Mouse (Mus musculus) myocyte (in vitro differentiated cells): ENCODE measurements around the gene Ptprc. TPM values are rescaled to one million over a fixed set of nuclear protein-coding genes. Genes with fewer than 3 reads are reported as not detected.
A peak's percentile ranks its signal among the peaks of the same experiment; 100 is the strongest.

Experiments
- H3K27me3 ChIP-seq: one replicate; pipeline ENCODE4 v1.6.1; 2011; ENCODE audit not compliant: control insufficient read depth, insufficient read depth, insufficient read length
- H3K36me3 ChIP-seq: one replicate; pipeline ENCODE4 v1.6.1; 2011; ENCODE audit not compliant: control insufficient read depth, insufficient read depth
- H3K4me2 ChIP-seq: one replicate; pipeline ENCODE4 v1.6.1; 2011; ENCODE audit warnings: low read depth, control low read depth
- H3K4me3 ChIP-seq: one replicate; pipeline ENCODE4 v1.5.1; 2011; ENCODE audit warnings: mild to moderate bottlenecking, control low read depth, moderate library complexity
- H3K79me2 ChIP-seq: one replicate; pipeline ENCODE4 v1.6.1; 2011; ENCODE audit not compliant: control insufficient read depth, insufficient read depth
- H3ac ChIP-seq: one replicate; pipeline ENCODE4 v1.6.1; 2011; ENCODE audit not compliant: control insufficient read depth, insufficient read length
- CEBPB ChIP-seq: IDR thresholded peaks from 2 replicates; pipeline ENCODE4 v1.6.1; 2011; ENCODE audit warnings: mild to moderate bottlenecking, moderate library complexity; ENCODE audit not compliant: poor library complexity, insufficient read depth, severe bottlenecking
- E2F4 ChIP-seq: IDR thresholded peaks from one replicate; pipeline ENCODE4 v1.6.1; 2011; ENCODE audit warnings: mild to moderate bottlenecking, control low read depth, moderate library complexity; ENCODE audit not compliant: insufficient read depth
- MAX ChIP-seq: IDR thresholded peaks from one replicate; pipeline ENCODE4 v1.6.1; 2011; ENCODE audit warnings: low read depth, mild to moderate bottlenecking, control low read depth
- MYOD1 ChIP-seq, 3 experiments: IDR thresholded peaks; one replicate each; pipeline ENCODE4 v1.6.1; 2011; ENCODE audit warnings: control low read depth in 2 of 3, low read depth in 2 of 3, mild to moderate bottlenecking in 2 of 3, moderate library complexity in 1 of 3; ENCODE audit not compliant: insufficient read length in 2 of 3, control insufficient read depth in 1 of 3
- MYOG ChIP-seq, 3 experiments: IDR thresholded peaks; one replicate each; pipeline ENCODE4 v1.6.1; 2011; ENCODE audit warnings: control low read depth in 2 of 3, low read depth in 2 of 3, mild to moderate bottlenecking in 2 of 3; ENCODE audit not compliant: insufficient read length in 2 of 3, control insufficient read depth in 1 of 3, insufficient read depth in 1 of 3
- POLR2A ChIP-seq: IDR thresholded peaks from one replicate; pipeline ENCODE4 v1.6.1; 2011; ENCODE audit warnings: low read depth, mild to moderate bottlenecking, control low read depth, moderate library complexity; ENCODE audit not compliant: insufficient read length
- POLR2AphosphoS2 ChIP-seq: IDR thresholded peaks from one replicate; pipeline ENCODE4 v1.6.1; 2011; ENCODE audit warnings: low read depth, control low read depth; ENCODE audit not compliant: insufficient read length
- REST ChIP-seq: IDR thresholded peaks from one replicate; pipeline ENCODE4 v1.6.1; 2011; ENCODE audit warnings: mild to moderate bottlenecking, control low read depth, moderate library complexity; ENCODE audit not compliant: insufficient read depth, insufficient read length
- SRF ChIP-seq: IDR thresholded peaks from one replicate; pipeline ENCODE4 v1.6.1; 2011; ENCODE audit warnings: low read depth; ENCODE audit not compliant: control insufficient read depth, insufficient read length
- TCF12 ChIP-seq: IDR thresholded peaks from one replicate; pipeline ENCODE4 v1.6.1; 2011; ENCODE audit warnings: mild to moderate bottlenecking, control low read depth; ENCODE audit not compliant: poor library complexity, insufficient read depth, severe bottlenecking
- TCF3 ChIP-seq: IDR thresholded peaks from one replicate; pipeline ENCODE4 v1.6.1; 2011; ENCODE audit warnings: low read depth, control low read depth; ENCODE audit not compliant: insufficient read length
- USF1 ChIP-seq: IDR thresholded peaks from one replicate; pipeline ENCODE4 v1.6.1; 2011; ENCODE audit warnings: low read depth, mild to moderate bottlenecking, control low read depth, moderate library complexity
- polyA plus RNA-seq: library from polyadenylated mRNA; unstranded; fragments of >200 nt; fragmentation: generic; extraction: Trizol; gene quantifications from one replicate; pipeline ENCODE4 v1.2.1, GENCODE M21; 2012; ENCODE audit warnings: missing spikeins

Gene Ptprc
- polyA plus RNA-seq, 1 experiment, result not detected

- H3K36me3 ChIP-seq, result no peaks in the 10 kb centered on the region
- H3K4me2 ChIP-seq, result peak overlapping the region; percentile 55
- H3K4me3 ChIP-seq, result no peak overlapping the region
- no peaks in the 10 kb centered on the region for H3K27me3 ChIP-seq
- H3ac ChIP-seq, result no peak overlapping the region
- TF ChIP-seq REST, result no peak
- no peak for TF ChIP-seq TCF12
- no peak for TF ChIP-seq USF1
- no peak for TF ChIP-seq E2F4
- no peak for TF ChIP-seq CEBPB
- TF ChIP-seq MAX, result no peak
- no peak for TF ChIP-seq POLR2A
- TF ChIP-seq TCF3, result no peak
- TF ChIP-seq MYOG (IDR thresholded peaks at IDR 0.05; ENCODE audit: control insufficient read depth in 1 of 3, insufficient read depth in 1 of 3, insufficient read length in 2 of 3, low read depth in 2 of 3), result no peak
- TF ChIP-seq SRF, result no peak
- no peak for TF ChIP-seq MYOD1 (IDR thresholded peaks at IDR 0.05; ENCODE audit: control insufficient read depth in 1 of 3, insufficient read length in 2 of 3, low read depth in 2 of 3)
- no peak for TF ChIP-seq POLR2AphosphoS2
- no peaks in the 10 kb centered on the region for H3K79me2 ChIP-seq
Measured at GRCm38 (mm10) chr1:138023601-138024000, 151.9 kb downstream of the Ptprc start.

GRCm38 (mm10) chr1:138022918-138023295 lies 152.6 kb downstream of the Ptprc start:
- H3K79me2 ChIP-seq, result no peaks in the 10 kb centered on the region
- no peaks in the 10 kb centered on the region for H3K27me3 ChIP-seq
- H3K4me3 ChIP-seq, result no peak overlapping the region
- no peak overlapping the region for H3ac ChIP-seq
- H3K36me3 ChIP-seq, result no peaks in the 10 kb centered on the region
- no peak for TF ChIP-seq E2F4
- TF ChIP-seq MYOD1 (IDR thresholded peaks at IDR 0.05; ENCODE audit: control insufficient read depth in 1 of 3, insufficient read length in 2 of 3, low read depth in 2 of 3), result no peak
- TF ChIP-seq MAX, result no peak
- no peak for TF ChIP-seq TCF12
- no peak for TF ChIP-seq CEBPB
- no peak for TF ChIP-seq MYOG (IDR thresholded peaks at IDR 0.05; ENCODE audit: control insufficient read depth in 1 of 3, insufficient read depth in 1 of 3, insufficient read length in 2 of 3, low read depth in 2 of 3)
- no peak for TF ChIP-seq TCF3
- no peak for TF ChIP-seq SRF
- TF ChIP-seq USF1, result no peak
- TF ChIP-seq REST, result no peak
- H3K4me2 ChIP-seq, result peak overlapping the region; percentile 55

GRCm38 (mm10) chr1:138021962-138022917 lies 153.3 kb downstream of the Ptprc start:
- Histone ChIP-seq H3K79me2 (no peaks in the 10 kb centered on the region), H3K27me3 (no peaks in the 10 kb centered on the region), H3K4me3 (no peak overlapping the region), H3K4me2 (peak overlapping the region; percentile 55), H3ac (no peak overlapping the region), H3K36me3 (no peaks in the 10 kb centered on the region)
- no peak for TF ChIP-seq E2F4
- no peak for TF ChIP-seq USF1
- TF ChIP-seq POLR2AphosphoS2, result no peak
- TF ChIP-seq TCF3, result no peak
- no peak for TF ChIP-seq TCF12
- no peak for TF ChIP-seq POLR2A
- TF ChIP-seq MYOD1 (IDR thresholded peaks at IDR 0.05; ENCODE audit: control insufficient read depth in 1 of 3, insufficient read length in 2 of 3, low read depth in 2 of 3), result no peak
- no peak for TF ChIP-seq REST
- TF ChIP-seq MYOG (IDR thresholded peaks at IDR 0.05; ENCODE audit: control insufficient read depth in 1 of 3, insufficient read depth in 1 of 3, insufficient read length in 2 of 3, low read depth in 2 of 3), result no peak

Other genes with a start within 250 kb of the Ptprc start
- 0.02 TPM for gene Atp6v1g3, start 98.0 kb upstream of the Ptprc start, polyA plus RNA-seq